Mouse (Mus musculus): ENCODE data around the gene Aen.

DNA sequence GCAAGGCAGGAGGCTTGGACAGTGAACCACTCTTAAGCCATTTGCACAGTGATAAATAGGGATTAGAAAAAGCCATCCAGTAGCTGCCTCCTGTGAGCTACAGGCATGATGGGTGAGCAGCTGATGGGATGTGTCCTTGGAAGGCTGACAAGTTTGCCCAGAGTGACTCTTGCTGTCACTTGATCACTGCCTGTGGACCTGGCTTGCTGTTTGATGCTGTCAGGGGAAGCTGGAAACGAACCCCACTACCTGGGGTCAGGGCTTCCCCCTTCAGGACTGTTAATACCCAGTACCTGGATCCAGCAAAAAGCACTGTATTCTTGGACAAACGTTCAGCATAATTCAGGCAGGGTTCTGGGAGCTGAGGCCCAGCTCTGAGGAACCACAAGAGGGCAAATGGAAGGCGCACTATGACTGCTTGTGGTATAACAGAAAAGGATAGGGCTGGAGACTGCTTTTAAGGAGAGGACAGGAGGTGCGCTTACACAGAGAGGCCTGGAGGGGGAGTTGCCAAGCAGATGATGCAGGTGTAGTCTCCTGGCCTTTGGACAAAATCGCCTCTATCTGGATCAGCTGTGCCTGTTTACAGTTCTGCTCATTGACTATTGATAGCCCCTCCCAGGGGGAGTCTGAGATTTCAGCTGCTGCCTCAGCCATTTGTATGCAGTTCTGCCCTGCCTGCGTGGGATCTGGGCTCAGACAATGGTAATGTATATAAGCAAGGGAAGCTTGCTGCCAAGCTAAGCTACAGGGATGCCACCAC is 14.9 kb downstream of the Aen start:
- TF ChIP-seq CTCF (IDR thresholded peaks at IDR 0.05; ENCODE audit: low read depth, low read length) = no peak
- no peak for TF ChIP-seq POLR2A (IDR thresholded peaks at IDR 0.05; ENCODE audit: borderline replicate concordance, low read depth, low read length)

All from bone marrow macrophage, adult 2 months (primary cell).